Mouse (Mus musculus) cerebellum, postnatal 14 days (tissue): ENCODE measurements at regions not wholly inside any gene's neighbourhood (a gene's known extent, or its start where the extent isn't known, plus 50 kb on each side); places are given as distances from the start of the nearest gene placed in this dataset.

Experiments
- DNase-seq, 2 experiments: peaks; one replicate each; pipeline ENCODE4 v3.0.0; 2021; ENCODE audit warnings: mixed read lengths in 2 of 2

DNA sequence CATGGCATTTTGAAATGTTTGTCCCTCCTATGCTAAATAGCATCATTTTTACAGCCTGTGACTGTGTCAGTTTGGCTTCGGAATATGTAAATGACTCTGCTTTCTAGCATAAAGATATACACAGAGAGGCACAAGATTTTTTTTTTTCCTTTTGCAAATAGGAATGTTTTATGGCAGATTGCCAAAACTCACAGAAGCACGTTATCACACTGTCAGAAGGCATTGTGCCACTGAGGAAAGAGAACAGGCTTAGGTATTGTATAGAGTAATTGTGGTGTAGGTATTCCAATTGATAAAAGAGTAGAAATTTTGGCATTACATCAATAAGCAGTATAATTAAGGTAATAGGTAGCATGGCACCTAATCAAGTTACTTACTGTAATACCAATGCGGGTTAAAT is 988.5 kb upstream of the Tenm2 start:
- peak in 1 of 2 experiments; percentile 3 for DNase-seq

DNA sequence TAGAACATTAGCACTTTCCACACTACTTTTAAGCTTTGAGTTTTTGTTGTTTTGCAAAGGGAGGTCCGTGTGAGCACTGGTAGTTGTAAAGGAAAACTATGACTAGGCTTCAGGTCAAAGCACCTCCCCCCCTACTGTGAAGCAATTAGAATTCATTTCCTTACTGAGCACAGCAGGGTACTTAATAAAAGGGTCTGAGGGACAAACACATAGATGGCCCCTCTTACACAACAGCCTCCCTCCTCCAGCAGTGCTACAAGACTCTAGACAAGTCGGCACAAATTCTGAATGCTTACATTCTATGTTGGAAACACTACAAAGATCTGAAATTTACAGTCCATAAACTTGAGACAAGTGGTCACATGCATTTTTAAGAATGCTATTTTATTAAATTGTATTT is 967.6 kb upstream of the Tenm2 start:
- no peak for DNase-seq

DNA sequence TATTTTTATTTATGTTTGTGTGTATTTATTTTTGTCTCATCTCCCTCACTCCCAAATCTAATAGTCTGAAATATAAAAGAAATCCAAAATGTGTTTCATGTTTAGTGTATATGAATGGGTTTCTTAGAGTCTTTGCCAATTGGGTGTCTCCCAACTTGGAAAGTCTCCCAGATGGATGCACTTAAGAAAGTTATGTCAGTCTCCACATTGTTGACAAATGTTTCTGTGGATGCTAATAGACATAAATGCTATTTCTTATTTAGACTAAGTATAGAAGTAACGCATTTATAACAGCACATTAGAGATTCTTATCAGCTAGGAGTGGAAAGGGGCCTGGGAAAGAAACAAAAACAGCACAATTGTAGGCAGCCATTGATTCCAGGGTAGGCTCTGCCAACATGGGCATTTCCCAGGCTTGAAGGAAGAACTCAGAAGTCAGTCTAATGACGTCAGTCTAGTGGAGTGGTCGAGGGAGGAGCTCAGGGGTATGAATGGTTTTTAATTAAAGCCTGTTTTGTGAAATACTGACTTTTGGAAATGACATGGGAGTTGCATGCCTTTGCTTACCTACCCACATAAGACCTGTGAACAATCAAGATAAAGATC is 965.5 kb upstream of the Tenm2 start:
- DNase-seq, result no peak

GRCm38 (mm10) chr11:38193719-38194118 is 958.0 kb upstream of the Tenm2 start:
- peak in 1 of 2 experiments; percentile 14 for DNase-seq

- peak in 1 of 2 experiments; percentile 25 for DNase-seq
Observed at GRCm38 (mm10) chr11:38191895-38192547, 956.3 kb upstream of the Tenm2 start.

DNA sequence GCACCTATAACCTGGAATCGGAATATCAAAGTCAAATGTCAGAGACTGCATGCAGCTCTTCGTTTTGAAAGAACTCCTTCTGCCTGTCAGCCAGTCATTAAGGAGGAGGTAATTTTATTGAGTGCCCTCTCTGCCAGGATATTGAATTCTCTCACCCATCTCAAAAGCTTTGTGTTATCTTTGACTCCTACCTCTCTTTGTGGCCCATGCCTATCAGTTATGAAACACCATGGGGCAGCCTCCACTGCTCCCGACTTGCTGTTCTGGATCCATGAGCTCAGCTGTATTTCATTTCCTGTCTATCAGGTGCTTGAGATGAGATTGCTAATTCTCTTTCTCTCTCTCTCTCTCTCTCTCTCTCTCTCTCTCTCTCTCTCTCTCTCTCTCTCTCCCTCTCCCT is 955.7 kb upstream of the Tenm2 start:
- no peak for DNase-seq

DNA sequence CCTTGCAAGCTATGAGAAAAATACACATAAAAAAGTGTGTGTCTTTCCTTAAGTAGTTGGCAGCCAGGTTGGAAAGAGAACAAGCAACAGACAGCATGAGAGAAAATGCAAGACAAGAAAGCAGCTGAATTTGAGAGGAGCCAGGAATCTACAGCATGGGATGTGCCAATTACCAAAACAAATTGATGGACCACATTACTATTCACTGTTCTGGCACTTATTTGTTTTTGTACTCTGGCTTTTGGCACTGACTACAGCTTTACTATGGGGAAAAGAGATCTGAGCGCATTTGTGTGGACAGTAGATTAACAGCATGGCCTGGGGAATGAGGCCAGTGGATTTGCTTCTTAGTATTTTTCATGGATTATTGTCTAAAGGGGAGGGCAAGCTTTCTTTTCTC is 935.0 kb upstream of the Tenm2 start:
- peak in 1 of 2 experiments; percentile 37 for DNase-seq

- no peak for DNase-seq
Observed at GRCm38 (mm10) chr11:38158310-38158709, 922.5 kb upstream of the Tenm2 start.

- DNase-seq, result no peak
Observed at GRCm38 (mm10) chr11:38156944-38157343, 921.2 kb upstream of the Tenm2 start.

- no peak for DNase-seq
Observed at GRCm38 (mm10) chr11:38155706-38156105, 919.9 kb upstream of the Tenm2 start.

GRCm38 (mm10) chr11:38143436-38143835 is 907.7 kb upstream of the Tenm2 start:
- no peak for DNase-seq

DNA sequence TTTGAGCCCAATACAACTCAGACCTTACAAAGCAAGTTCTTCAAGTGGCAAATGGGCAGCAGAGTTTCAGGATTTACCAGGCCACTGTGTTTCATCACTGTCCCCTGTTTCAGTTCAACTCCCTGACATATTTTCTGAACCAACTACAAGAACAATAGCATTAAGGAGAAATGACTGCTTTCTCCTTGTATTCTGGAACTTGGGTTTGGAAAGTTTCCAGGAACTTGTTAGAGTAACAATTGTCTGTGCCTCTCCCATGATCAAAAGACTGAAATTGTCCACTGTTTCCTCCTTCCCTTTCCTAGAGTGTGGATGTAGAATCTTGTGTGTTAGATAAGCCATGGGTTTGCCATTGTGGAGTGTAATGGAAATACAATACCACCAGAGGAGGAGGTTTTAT is 893.1 kb upstream of the Tenm2 start:
- DNase-seq, result no peak

DNA sequence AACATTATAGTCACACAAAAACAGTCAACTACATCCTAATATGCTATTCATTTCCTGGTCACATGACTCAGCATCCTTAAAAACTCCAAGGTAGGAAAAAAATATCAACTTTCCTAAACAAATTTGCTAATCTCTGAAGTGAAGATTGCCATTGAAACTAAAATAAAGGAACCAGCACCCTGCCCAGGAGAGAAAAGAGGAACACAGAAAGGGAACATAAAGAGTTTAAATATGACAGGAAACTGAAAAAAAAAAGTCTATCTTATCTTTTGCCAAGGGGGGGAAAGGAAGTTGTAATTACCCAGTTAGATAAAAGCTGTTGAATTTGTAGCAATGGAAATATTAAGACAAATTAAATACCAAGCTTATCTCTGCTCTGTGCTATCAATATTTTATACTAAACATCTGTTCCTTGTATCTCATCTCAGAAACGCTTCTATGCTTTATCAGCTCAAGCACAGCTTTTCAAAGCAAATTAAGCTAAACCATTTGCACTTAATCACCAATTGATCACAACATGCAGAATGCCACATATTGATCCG is 888.1 kb upstream of the Tenm2 start:
- DNase-seq, result no peak

DNA sequence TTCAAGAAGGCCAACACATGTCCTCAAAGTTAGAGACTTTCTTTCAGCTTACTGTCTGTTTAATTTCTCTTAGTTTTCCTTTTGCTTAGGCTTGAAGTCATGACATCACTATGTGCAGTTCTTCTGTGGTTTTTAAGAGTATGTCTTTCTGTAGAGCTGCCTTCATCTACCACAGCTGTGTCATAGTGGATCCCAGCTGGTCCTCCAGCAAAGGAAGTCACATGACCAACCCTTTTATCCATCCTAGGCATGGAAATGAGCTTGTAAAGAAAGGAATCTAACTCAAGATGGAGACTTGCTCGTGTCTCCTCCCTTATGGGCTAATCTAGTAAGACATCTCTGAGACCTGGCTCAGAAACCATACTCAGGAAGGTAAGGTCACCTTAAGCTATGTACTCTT is 886.7 kb upstream of the Tenm2 start:
- DNase-seq, result no peak

GRCm38 (mm10) chr11:38121051-38121616 is 885.4 kb upstream of the Tenm2 start:
- DNase-seq, result no peak

- no peak for DNase-seq
Observed at GRCm38 (mm10) chr11:38117741-38118140, 882.0 kb upstream of the Tenm2 start.

DNA sequence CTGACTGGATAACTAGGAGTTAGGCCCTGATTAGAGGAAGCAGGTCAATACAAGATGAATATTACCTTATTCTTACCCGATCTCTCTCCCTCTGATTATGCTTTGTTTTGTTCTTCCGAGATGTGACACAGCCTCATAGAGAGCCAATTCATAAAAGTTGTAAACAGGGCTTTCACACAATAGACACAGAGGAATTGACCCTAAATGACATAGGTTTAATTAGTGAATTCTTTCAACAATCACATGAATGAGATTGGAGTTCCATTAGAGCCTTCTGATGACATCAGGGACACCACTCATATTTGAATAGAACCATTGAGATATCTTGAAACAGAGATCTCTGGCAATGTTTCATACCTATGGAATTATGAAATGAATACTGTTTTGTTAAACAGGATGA is 856.4 kb upstream of the Tenm2 start:
- DNase-seq, result no peak

DNA sequence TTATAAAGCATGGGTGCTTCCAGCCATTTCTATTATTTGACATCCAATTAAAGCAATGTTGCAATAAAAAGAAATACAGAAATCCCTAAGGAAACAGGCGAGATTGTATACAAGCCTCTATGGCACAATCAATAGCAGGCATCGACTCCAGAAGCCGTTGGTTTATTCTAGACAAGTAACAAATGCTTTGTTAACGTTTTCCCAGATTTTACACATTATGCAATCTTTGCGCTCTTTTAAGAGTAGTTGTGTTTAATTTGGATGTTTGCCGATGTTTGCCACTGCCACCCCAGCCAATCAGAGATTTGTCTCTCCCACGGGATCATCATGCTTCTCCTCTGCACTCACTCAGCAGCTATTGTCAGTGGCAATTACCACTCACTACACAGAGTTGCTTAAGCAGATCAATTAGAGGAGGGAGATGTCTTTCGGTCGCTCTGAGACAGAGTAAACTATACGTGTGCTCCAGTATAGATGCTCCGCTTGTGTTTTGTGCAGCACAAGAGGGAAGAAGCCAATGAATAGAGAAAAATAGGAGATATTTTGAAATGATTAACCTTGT is 839.5 kb upstream of the Tenm2 start:
- DNase-seq, result no peak

DNA sequence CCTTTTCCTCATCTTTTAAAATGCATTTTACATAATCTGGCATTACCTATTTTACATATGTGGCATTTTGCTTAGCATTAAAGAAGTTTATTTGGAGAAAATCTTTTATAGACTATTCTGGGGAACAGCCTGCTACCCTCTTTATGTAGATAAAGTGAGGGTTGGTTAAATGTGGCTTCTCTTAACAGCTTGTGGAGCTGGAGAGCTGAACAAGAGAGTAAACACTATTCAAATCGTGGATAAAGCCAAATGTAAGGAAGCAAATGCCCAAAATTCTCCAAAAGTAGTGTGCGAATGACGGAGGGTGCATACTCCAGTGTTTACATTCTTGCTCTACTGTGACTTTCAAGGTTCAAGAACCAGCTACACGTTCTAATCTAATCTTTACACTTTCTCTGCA is 833.9 kb upstream of the Tenm2 start:
- no peak for DNase-seq

DNA sequence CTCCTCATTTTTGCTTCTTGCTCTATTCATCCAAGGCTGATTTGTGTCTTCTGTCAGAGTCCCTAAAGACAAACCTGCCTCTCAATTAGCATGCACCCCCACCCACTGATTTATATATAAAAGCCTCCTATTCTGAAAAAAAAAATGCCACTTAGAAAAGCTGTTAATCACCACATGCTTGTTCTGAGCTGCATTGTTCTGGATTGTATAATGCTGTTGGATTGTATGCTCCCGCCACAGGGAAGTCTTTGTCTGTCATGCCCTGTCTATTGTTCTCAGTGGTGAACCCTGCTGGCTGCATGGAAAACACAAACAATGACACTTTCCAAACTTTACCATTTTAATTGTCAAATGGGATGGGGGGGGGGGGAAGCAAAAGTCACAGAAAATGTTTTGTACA is 831.9 kb upstream of the Tenm2 start:
- DNase-seq, result no peak

GRCm38 (mm10) chr11:38066091-38066490 is 830.3 kb upstream of the Tenm2 start:
- DNase-seq, result no peak

GRCm38 (mm10) chr11:38060105-38060504 is 824.3 kb upstream of the Tenm2 start:
- DNase-seq, result no peak

- DNase-seq, result no peak
Observed at GRCm38 (mm10) chr11:38058896-38059295, 823.1 kb upstream of the Tenm2 start.

- DNase-seq, result no peak
Observed at GRCm38 (mm10) chr11:38036582-38036981, 800.8 kb upstream of the Tenm2 start.
